ENCODE assay signal across 7 mouse cellular contexts in genomic region chr10:96619951-96620889, GRCm38 (mm10). TPM values are rescaled to one million over a fixed set of nuclear protein-coding genes. Genes with fewer than 3 reads are reported as not detected.
DNase-seq lines count a peak whose midpoint lies in the region; ATAC-seq and TF ChIP-seq lines count a peak whose summit lies in the region.

No protein-coding gene starts in this region.

- TF ChIP-seq POLR2A in lung, adult 2 months (IDR thresholded peaks at IDR 0.05; ENCODE audit: borderline replicate concordance, extremely low read depth, low read depth, low read length), result no peak
- no peak for TF ChIP-seq POLR2A in bone marrow, adult 2 months (IDR thresholded peaks at IDR 0.05; ENCODE audit: borderline replicate concordance, control insufficient read depth, low read depth, low read length)

- peak overlapping the region; percentile 47 for H3K9ac ChIP-seq in forebrain, postnatal 0 days
- peak overlapping the region; percentile 61 for H3K9ac ChIP-seq in midbrain, embryonic 12.5 days (replicated peaks)

- H3K36me3 ChIP-seq in forebrain, postnatal 0 days (ENCODE audit: insufficient read depth), result no peaks in the 10 kb centered on the region; the same call in 1 of the 2 replicates
- peaks cover 31% of the 10 kb centered on the region for H3K36me3 ChIP-seq in midbrain, embryonic 12.5 days

- H3K27ac ChIP-seq in bone marrow, adult 2 months (ENCODE audit: control insufficient read depth, insufficient read depth, low read depth, low read length, poor library complexity), result peak overlapping the region; percentile 46; the same call in 1 of the 2 replicates
- no peak overlapping the region for H3K27ac ChIP-seq in forebrain, postnatal 0 days (ENCODE audit: low read depth, low read length)
- H3K27ac ChIP-seq in midbrain, embryonic 12.5 days (replicated peaks), result no peak overlapping the region

- DNase-seq in lung, adult 2 months, result no peak
- no peak for DNase-seq in lung, postnatal 25 days (ENCODE audit: low spot score)
- peak; percentile 27 for DNase-seq in forebrain, postnatal 0 days
- DNase-seq in right cerebral cortex, adult 2 months (ENCODE audit: low spot score in 2 of 2), result no peak
- DNase-seq in urinary bladder, adult 2 months (ENCODE audit: low spot score), result no peak

- H3K4me1 ChIP-seq in lung, adult 2 months (ENCODE audit: control insufficient read depth, insufficient read depth, low read length), result peaks cover 25% of the 10 kb centered on the region
- peaks cover 2% of the 10 kb centered on the region; the same call in 1 of the 2 replicates for H3K4me1 ChIP-seq in bone marrow, adult 2 months (ENCODE audit: control insufficient read depth, insufficient read depth, low read length)
- peaks cover 31% of the 10 kb centered on the region for H3K4me1 ChIP-seq in forebrain, postnatal 0 days (ENCODE audit: insufficient read depth)
- peaks cover 49% of the 10 kb centered on the region for H3K4me1 ChIP-seq in midbrain, embryonic 12.5 days

- no peaks in the 10 kb centered on the region for H3K9me3 ChIP-seq in forebrain, postnatal 0 days (ENCODE audit: low read length)
- H3K9me3 ChIP-seq in midbrain, embryonic 12.5 days, result no peaks in the 10 kb centered on the region

- whole genome bisulfite sequencing in lung, adult 2 months, result 24% methylated on average over 8 of the region's 8 CpGs
- 40% methylated on average over 8 of the region's 8 CpGs for WGBS in bone marrow, adult 2 months
- 21% methylated on average over 8 of the region's 8 CpGs for WGBS in forebrain, postnatal 0 days
- 53% methylated on average over 8 of the region's 8 CpGs for WGBS in midbrain, embryonic 12.5 days

- TF ChIP-seq CTCF in lung, adult 2 months (IDR thresholded peaks at IDR 0.05; ENCODE audit: insufficient read depth, low read length), result no peak
- TF ChIP-seq CTCF in bone marrow, adult 2 months (IDR thresholded peaks at IDR 0.05; ENCODE audit: control insufficient read depth, insufficient read depth, low read length), result no peak
- TF ChIP-seq CTCF in forebrain, postnatal 0 days (IDR thresholded peaks at IDR 0.05; ENCODE audit: low read depth), result no peak

- H3K4me3 ChIP-seq in lung, adult 2 months (replicated peaks; ENCODE audit: extremely low read depth, low read depth, low read length), result peak overlapping the region; percentile 54
- peak overlapping the region; percentile 73 for H3K4me3 ChIP-seq in bone marrow, adult 2 months (replicated peaks; ENCODE audit: control insufficient read depth, low read depth, low read length)
- H3K4me3 ChIP-seq in forebrain, postnatal 0 days (ENCODE audit: low read depth, low read length), result peak overlapping the region; percentile 53
- H3K4me3 ChIP-seq in midbrain, embryonic 12.5 days, result peak overlapping the region; percentile 48

- no peak for ATAC-seq in forebrain, postnatal 0 days
- ATAC-seq in midbrain, embryonic 12.5 days (ENCODE audit: low FRiP score, low read depth), result no peak

- peak overlapping the region; percentile 78 for H3K4me2 ChIP-seq in forebrain, postnatal 0 days (ENCODE audit: low read depth)
- H3K4me2 ChIP-seq in midbrain, embryonic 12.5 days (replicated peaks), result peak overlapping the region; percentile 76

- no peaks in the 10 kb centered on the region for H3K27me3 ChIP-seq in forebrain, postnatal 0 days (ENCODE audit: insufficient read depth, low read length)
- H3K27me3 ChIP-seq in midbrain, embryonic 12.5 days, result no peaks in the 10 kb centered on the region

RNA-seq across cellular contexts. Expression of gene Btg1, which starts 3.4 kb away (rescaled TPM):
- 25.0 and 42.9 TPM in 2 replicates for polyA plus RNA-seq in lung, adult 2 months (2012; rRNA removed)
- 26.4 and 43.6 TPM in 2 replicates for polyA plus RNA-seq in bone marrow, adult 2 months (2011; ENCODE audit: insufficient read depth, insufficient read length, low replicate concordance, missing spikeins)
- 22.2 and 28.1 TPM in 2 replicates for total RNA-seq in forebrain, postnatal 0 days (2014; rRNA removed)
- polyA plus RNA-seq in forebrain, postnatal 0 days (2015; fragmentation: Nextera tagmentation; extraction: Ambion mirVana), result 23.5 and 28.7 TPM in 2 replicates
- 55.8 and 63.5 TPM in 2 replicates for polyA plus RNA-seq in midbrain, embryonic 12.5 days (2016; fragmentation: Nextera tagmentation; extraction: Ambion mirVana)
- 62.9 and 72.6 TPM in 2 replicates for polyA plus RNA-seq in urinary bladder, adult 2 months (2012; rRNA removed)
